Mouse (Mus musculus) common myeloid progenitor, adult 5-6 weeks (primary cell): ENCODE measurements around the gene Agpat1. TPM values are rescaled to one million over a fixed set of nuclear protein-coding genes. Genes with fewer than 3 reads are reported as not detected.

Source experiments
- ATAC-seq: replicated peaks from 2 replicates; pipeline ENCODE4 v1.8.0; 2016; ENCODE audit warnings: low read depth, mild to moderate bottlenecking, moderate TSS enrichment, inconsistent platforms; ENCODE audit not compliant: poor library complexity, severe bottlenecking
- total RNA-seq: library from RNA; stranded (forward); fragments of 200-1000, 187-1606 nt; gene quantifications from 2 replicates; pipeline ENCODE4 v1.2.3, GENCODE M21; 2017

The Agpat1 gene
- total RNA-seq, 1 experiment from 2014 or later, result 17.8 TPM

- ATAC-seq, result no peak
Observed at GRCm38 (mm10) chr17:34604511-34605237, 612 bp downstream of the Agpat1 start.

GRCm38 (mm10) chr17:34605609-34606008, 1.5 kb downstream of the Agpat1 start:
- ATAC-seq, result peak; percentile 29

- ATAC-seq, result no peak
Observed at GRCm38 (mm10) chr17:34606186-34607039, 2.4 kb downstream of the Agpat1 start.

- no peak for ATAC-seq
Observed at GRCm38 (mm10) chr17:34607997-34608396, 3.9 kb downstream of the Agpat1 start.

GRCm38 (mm10) chr17:34611050-34611449, 7.0 kb downstream of the Agpat1 start:
- no peak for ATAC-seq

GRCm38 (mm10) chr17:34613054-34613645, 9.1 kb downstream of the Agpat1 start:
- ATAC-seq, result peak; percentile 29

GRCm38 (mm10) chr17:34613830-34614229, 9.8 kb downstream of the Agpat1 start:
- no peak for ATAC-seq

GRCm38 (mm10) chr17:34615871-34616270, 11.8 kb downstream of the Agpat1 start, which contains the start of gene Egfl8:
TSS of gene Egfl8 (minus strand) at chr17:34615971.
- no peak for ATAC-seq

- ATAC-seq, result peak; percentile 76
Observed at GRCm38 (mm10) chr17:34618999-34619398, 14.9 kb downstream of the Agpat1 start.

- ATAC-seq, result no peak
Observed at GRCm38 (mm10) chr17:34621006-34621405, 16.9 kb downstream of the Agpat1 start.

- no peak for ATAC-seq
Observed at GRCm38 (mm10) chr17:34623161-34623560, 19.1 kb downstream of the Agpat1 start.

GRCm38 (mm10) chr17:34624981-34625380, 20.9 kb downstream of the Agpat1 start:
- ATAC-seq, result no peak

- ATAC-seq, result no peak
Observed at GRCm38 (mm10) chr17:34626062-34626772, 22.2 kb downstream of the Agpat1 start.

- peak; percentile 37 for ATAC-seq
Observed at GRCm38 (mm10) chr17:34626773-34627092, 22.7 kb downstream of the Agpat1 start.

- ATAC-seq, result peak; percentile 63
Observed at GRCm38 (mm10) chr17:34627093-34627942, 23.3 kb downstream of the Agpat1 start.

- ATAC-seq, result no peak
Observed at GRCm38 (mm10) chr17:34627943-34628643, 24.0 kb downstream of the Agpat1 start, which contains the start of gene Ppt2. TSS of gene Ppt2 (minus strand) at chr17:34628510.

- ATAC-seq, result no peak
Observed at GRCm38 (mm10) chr17:34628644-34628967, 24.5 kb downstream of the Agpat1 start.

GRCm38 (mm10) chr17:34629221-34629751, 25.2 kb downstream of the Agpat1 start, which contains the start of gene Prrt1:
TSS of gene Prrt1 (plus strand) at chr17:34629533.
- ATAC-seq, result no peak
